Mouse (Mus musculus): Measurements from ENCODE around the gene Sox5.

The Sox5 gene

GRCm38 (mm10) chr6:144659115-144660108 lies 122.4 kb downstream of the Sox5 start:
- no peak for DNase-seq (ENCODE audit: low read depth)

- DNase-seq (ENCODE audit: low read depth) = no peak
Measured at GRCm38 (mm10) chr6:144652876-144653275, 128.9 kb downstream of the Sox5 start.

GRCm38 (mm10) chr6:144648896-144649295 lies 132.9 kb downstream of the Sox5 start:
- DNase-seq (ENCODE audit: low read depth) = no peak

GRCm38 (mm10) chr6:144648124-144648591 lies 133.6 kb downstream of the Sox5 start:
- no peak for DNase-seq (ENCODE audit: low read depth)

GRCm38 (mm10) chr6:144646331-144646730 lies 135.4 kb downstream of the Sox5 start:
- no peak for DNase-seq (ENCODE audit: low read depth)

GRCm38 (mm10) chr6:144645796-144646195 lies 136.0 kb downstream of the Sox5 start:
- DNase-seq (ENCODE audit: low read depth) = no peak

- peak; percentile 78 for DNase-seq (ENCODE audit: low read depth)
Measured at GRCm38 (mm10) chr6:144644711-144645110, 137.1 kb downstream of the Sox5 start.

GRCm38 (mm10) chr6:144643601-144644000 lies 138.2 kb downstream of the Sox5 start:
- no peak for DNase-seq (ENCODE audit: low read depth)

- DNase-seq (ENCODE audit: low read depth) = no peak
Measured at GRCm38 (mm10) chr6:144641888-144642287, 139.9 kb downstream of the Sox5 start.

GRCm38 (mm10) chr6:144640591-144640990 lies 141.2 kb downstream of the Sox5 start:
- DNase-seq (ENCODE audit: low read depth) = no peak

GRCm38 (mm10) chr6:144638547-144638946 lies 143.2 kb downstream of the Sox5 start:
- no peak for DNase-seq (ENCODE audit: low read depth)

- DNase-seq (ENCODE audit: low read depth) = no peak
Measured at GRCm38 (mm10) chr6:144627539-144628115, 154.2 kb downstream of the Sox5 start.

GRCm38 (mm10) chr6:144621089-144621769 lies 160.5 kb downstream of the Sox5 start:
- no peak for DNase-seq (ENCODE audit: low read depth)

GRCm38 (mm10) chr6:144611383-144611791 lies 170.4 kb downstream of the Sox5 start:
- DNase-seq (ENCODE audit: low read depth) = no peak

GRCm38 (mm10) chr6:144610878-144611277 lies 170.9 kb downstream of the Sox5 start:
- no peak for DNase-seq (ENCODE audit: low read depth)

GRCm38 (mm10) chr6:144602883-144603282 lies 178.9 kb downstream of the Sox5 start:
- DNase-seq (ENCODE audit: low read depth) = no peak

- DNase-seq (ENCODE audit: low read depth) = no peak
Measured at GRCm38 (mm10) chr6:144600351-144600750, 181.4 kb downstream of the Sox5 start.

- no peak for DNase-seq (ENCODE audit: low read depth)
Measured at GRCm38 (mm10) chr6:144598324-144598973, 183.3 kb downstream of the Sox5 start.

GRCm38 (mm10) chr6:144596536-144597210 lies 185.1 kb downstream of the Sox5 start:
- no peak for DNase-seq (ENCODE audit: low read depth)

- DNase-seq (ENCODE audit: low read depth) = no peak
Measured at GRCm38 (mm10) chr6:144584854-144585253, 196.9 kb downstream of the Sox5 start.

- no peak for DNase-seq (ENCODE audit: low read depth)
Measured at GRCm38 (mm10) chr6:144584074-144584840, 197.5 kb downstream of the Sox5 start.

Data from naive thymus-derived CD4-positive, alpha-beta T cell, adult 2 months (primary cell).